Mouse (Mus musculus) cortical plate, adult 2 months (tissue): ENCODE measurements around the gene Nid2. TPM values are rescaled to one million over a fixed set of nuclear protein-coding genes. Genes with fewer than 3 reads are reported as not detected.

ENCODE experiments used
- H3K27ac ChIP-seq: fragments of 200-500 bp; 2 replicates; pipeline ENCODE4 v1.5.1; 2012; ENCODE audit warnings: low read length, control low read depth, inconsistent platforms; ENCODE audit not compliant: insufficient read depth
- H3K4me1 ChIP-seq: fragments of 200-500 bp; 2 replicates; pipeline ENCODE4 v1.6.1; 2011; ENCODE audit warnings: low read length; ENCODE audit not compliant: control insufficient read depth, insufficient read depth
- H3K4me3 ChIP-seq: fragments of 200-500 bp; 2 replicates; pipeline ENCODE4 v1.5.1; 2011; ENCODE audit warnings: mild to moderate bottlenecking, low read length, control low read depth; ENCODE audit not compliant: insufficient read depth
- CTCF ChIP-seq: fragments of 200-500 bp; IDR thresholded peaks from 2 replicates; pipeline ENCODE4 v1.5.1; 2011; ENCODE audit warnings: mild to moderate bottlenecking, control low read depth, low read length; ENCODE audit not compliant: insufficient read depth; ENCODE audit errors: extremely low read depth
- POLR2A ChIP-seq: fragments of 200-500 bp; IDR thresholded peaks from 2 replicates; pipeline ENCODE4 v1.6.1; 2011; ENCODE audit warnings: mild to moderate bottlenecking, low read length, control low read depth; ENCODE audit not compliant: insufficient read depth; ENCODE audit errors: extremely low read depth
- polyA plus RNA-seq: library from polyadenylated mRNA; depleted of rRNA; stranded (reverse); fragments of >200 nt; gene quantifications from 2 replicates; pipeline ENCODE4 v1.2.3, GENCODE M21; 2012

The Nid2 gene
- polyA plus RNA-seq, 1 experiment, result 2.2 TPM

- TF ChIP-seq CTCF (no peak), POLR2A (no peak)
- H3K4me1 ChIP-seq, result no peaks in the 10 kb centered on the region
- no peak overlapping the region for H3K4me3 ChIP-seq
- H3K27ac ChIP-seq, result no peak overlapping the region
Observed at GRCm38 (mm10) chr14:19803222-19803621, 52.2 kb downstream of the Nid2 start.

- no peak overlapping the region for H3K27ac ChIP-seq
- no peak overlapping the region for H3K4me3 ChIP-seq
- TF ChIP-seq POLR2A (no peak), CTCF (no peak)
Observed at GRCm38 (mm10) chr14:19803623-19804022, 52.6 kb downstream of the Nid2 start.

GRCm38 (mm10) chr14:19807339-19807738 lies 56.3 kb downstream of the Nid2 start:
- Histone ChIP-seq H3K4me3 (no peak overlapping the region), H3K27ac (no peak overlapping the region), H3K4me1 (no peaks in the 10 kb centered on the region)
- TF ChIP-seq POLR2A (no peak), CTCF (no peak)

More at GRCm38 (mm10) chr14:19803623-19804022, 52.6 kb downstream of the Nid2 start:
- H3K4me1 ChIP-seq, result no peaks in the 10 kb centered on the region

- Histone ChIP-seq H3K27ac (no peak overlapping the region), H3K4me1 (no peaks in the 10 kb centered on the region), H3K4me3 (no peak overlapping the region)
- TF ChIP-seq CTCF (no peak), POLR2A (no peak)
Observed at GRCm38 (mm10) chr14:19807858-19808257, 56.8 kb downstream of the Nid2 start.

DNA sequence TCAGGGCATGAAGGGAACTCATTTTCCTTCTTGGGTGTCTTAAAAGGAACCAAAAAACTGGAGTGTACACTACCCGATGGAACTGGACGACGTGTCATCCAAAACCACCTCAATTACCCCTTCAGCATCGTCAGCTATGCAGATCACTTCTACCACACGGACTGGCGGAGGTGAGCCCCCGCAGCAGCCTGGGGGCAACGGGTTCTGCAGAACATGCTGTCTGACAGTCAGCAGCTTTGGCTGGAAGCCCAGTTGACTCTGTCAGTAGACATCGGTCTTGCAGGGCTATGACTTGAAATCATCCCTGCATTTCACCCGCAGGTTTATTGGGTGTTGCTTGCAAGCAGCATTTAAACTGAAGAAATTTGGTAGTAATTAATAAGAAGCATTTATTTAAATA lies 58.9 kb downstream of the Nid2 start:
- TF ChIP-seq POLR2A (no peak), CTCF (no peak)
- H3K4me1 ChIP-seq, result no peaks in the 10 kb centered on the region
- H3K4me3 ChIP-seq, result no peak overlapping the region
- no peak overlapping the region for H3K27ac ChIP-seq

DNA sequence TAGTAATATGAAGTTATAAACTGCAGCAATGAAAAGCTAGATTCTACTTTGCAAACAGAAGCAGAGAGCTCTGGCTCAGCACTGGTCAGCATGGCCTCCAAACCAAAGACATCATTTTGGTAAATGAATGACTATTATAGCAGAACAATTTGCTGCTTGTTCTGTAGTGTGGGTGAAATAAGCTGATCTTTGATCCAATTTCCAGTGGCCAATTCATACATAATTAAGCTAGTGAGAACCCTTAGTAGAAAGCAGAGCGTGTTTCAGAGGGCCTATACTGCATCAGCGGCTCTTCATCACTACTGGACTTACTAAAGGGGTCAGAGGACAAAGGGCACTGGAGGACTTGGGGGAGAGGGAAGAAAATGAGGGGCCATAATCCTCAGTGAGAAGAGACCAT lies 62.0 kb downstream of the Nid2 start:
- Histone ChIP-seq H3K4me3 (no peak overlapping the region), H3K27ac (no peak overlapping the region), H3K4me1 (no peaks in the 10 kb centered on the region)
- no peak for TF ChIP-seq CTCF
- no peak for TF ChIP-seq POLR2A

GRCm38 (mm10) chr14:19817949-19818348 lies 66.9 kb downstream of the Nid2 start:
- TF ChIP-seq CTCF (peak; percentile 93), POLR2A (no peak)
- Histone ChIP-seq H3K4me3 (no peak overlapping the region), H3K27ac (no peak overlapping the region), H3K4me1 (peaks cover 2% of the 10 kb centered on the region; the same call in 1 of the 2 replicates)

- no peak for TF ChIP-seq CTCF
- TF ChIP-seq POLR2A, result no peak
- no peak overlapping the region for H3K4me3 ChIP-seq
Observed at GRCm38 (mm10) chr14:19821686-19822085, 70.6 kb downstream of the Nid2 start.

GRCm38 (mm10) chr14:19823321-19824142 lies 72.5 kb downstream of the Nid2 start, which contains the start of gene Rtraf:
TSS of gene Rtraf (minus strand) at chr14:19823824.
- H3K4me1 ChIP-seq, result peaks cover 2% of the 10 kb centered on the region; the same call in 1 of the 2 replicates
- TF ChIP-seq POLR2A, result peak; percentile 77; the same call in 1 of the 2 replicates
- TF ChIP-seq CTCF, result no peak

More at GRCm38 (mm10) chr14:19821686-19822085, 70.6 kb downstream of the Nid2 start:
- H3K4me1 ChIP-seq, result peaks cover 2% of the 10 kb centered on the region; the same call in 1 of the 2 replicates
- no peak overlapping the region for H3K27ac ChIP-seq

GRCm38 (mm10) chr14:19825481-19825880 lies 74.4 kb downstream of the Nid2 start:
- Histone ChIP-seq H3K4me3 (no peak overlapping the region), H3K4me1 (peaks cover 2% of the 10 kb centered on the region; the same call in 1 of the 2 replicates), H3K27ac (no peak overlapping the region)
- TF ChIP-seq CTCF (no peak), POLR2A (no peak)

More at GRCm38 (mm10) chr14:19823321-19824142, 72.5 kb downstream of the Nid2 start, which contains the start of gene Rtraf:
- Histone ChIP-seq H3K4me3 (peak within 1 kb of the TSS; percentile 42), H3K27ac (no peak within 1 kb of the TSS)
